Mouse (Mus musculus): ENCODE data around the gene Nuf2. TPM values are rescaled to one million over a fixed set of nuclear protein-coding genes. Genes with fewer than 3 reads are reported as not detected.

Gene Nuf2
- polyA plus RNA-seq (2012; fragmentation: generic; extraction: Trizol), result 29.8 TPM
- long read RNA-seq, experiment 1, transcript Nuf2-201 (15 exons, 2,068 nt), result major isoform, 38 of 67 reads
- long read RNA-seq, experiment 1, transcript Nuf2-202 (14 exons, 2,405 nt), result minor isoform, 8 of 67 reads
- long read RNA-seq, experiment 1, partial matches to known transcripts, result 10 of 67 reads
- long read RNA-seq, experiment 1, other reads (novel, unspliced or antisense), result 9 of 67 reads
- long read RNA-seq, experiment 2, transcript Nuf2-202 (14 exons, 2,405 nt), result minor isoform, 112 of 362 reads
- long read RNA-seq, experiment 2, transcript Nuf2-203 (11 exons, 1,271 nt), result minor isoform, 8 of 362 reads
- long read RNA-seq, experiment 2, transcript Nuf2-201 (15 exons, 2,068 nt), result major isoform, 214 of 362 reads
- long read RNA-seq, experiment 2, partial matches to known transcripts, result 13 of 362 reads
- long read RNA-seq, experiment 2, other reads (novel, unspliced or antisense), result 15 of 362 reads

DNA sequence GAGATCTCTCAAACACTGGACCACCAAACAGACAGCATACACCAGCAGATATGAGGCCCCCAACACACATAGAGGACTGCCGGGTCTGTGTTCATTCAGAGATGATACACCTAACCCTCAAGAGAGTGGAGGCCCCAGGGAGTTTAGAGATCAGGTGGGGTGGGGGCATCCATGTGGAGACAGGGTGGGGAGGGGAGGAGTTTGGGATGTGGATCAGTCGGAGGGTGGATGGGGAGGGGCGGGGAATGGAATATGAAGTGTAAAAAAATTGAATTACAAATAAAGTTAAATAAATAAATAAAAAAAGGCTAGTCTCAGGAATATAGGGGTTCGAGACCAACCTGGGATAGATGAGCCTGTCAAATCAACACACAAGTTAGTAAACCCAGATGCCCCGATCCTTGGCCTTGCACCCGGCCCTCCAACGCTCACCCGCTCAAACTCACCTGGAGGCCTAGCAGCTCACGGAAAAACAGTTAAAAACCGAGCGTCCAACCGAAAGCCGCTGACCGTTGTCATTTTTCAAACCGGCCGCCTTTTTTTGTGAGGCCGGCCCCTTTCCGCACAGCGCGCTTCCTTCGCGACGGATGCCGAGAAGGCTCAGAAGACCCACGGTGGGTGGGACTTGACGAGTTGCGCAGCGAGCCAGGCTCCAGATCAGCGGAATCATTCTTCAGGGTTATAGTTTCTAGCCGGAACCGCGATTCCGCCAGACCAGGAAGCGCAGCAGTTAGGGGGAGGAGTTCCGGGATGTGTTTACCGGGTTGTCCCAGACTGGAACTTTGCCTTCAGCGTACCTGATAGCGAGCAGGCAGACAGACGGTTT is at the start of gene Nuf2:
Nuf2 (minus strand) TSS at position 589 of the 826 bp plus-strand sequence.
- peaks cover 41% of the 10 kb centered on the region for H3K79me3 ChIP-seq (ENCODE audit: low read depth)
- peak; percentile 86 for TF ChIP-seq MAX (IDR thresholded peaks at IDR 0.05)
- no peak for TF ChIP-seq FOSL1 (IDR thresholded peaks at IDR 0.05; ENCODE audit: insufficient read depth, low read length, poor library complexity, severe bottlenecking)

DNA sequence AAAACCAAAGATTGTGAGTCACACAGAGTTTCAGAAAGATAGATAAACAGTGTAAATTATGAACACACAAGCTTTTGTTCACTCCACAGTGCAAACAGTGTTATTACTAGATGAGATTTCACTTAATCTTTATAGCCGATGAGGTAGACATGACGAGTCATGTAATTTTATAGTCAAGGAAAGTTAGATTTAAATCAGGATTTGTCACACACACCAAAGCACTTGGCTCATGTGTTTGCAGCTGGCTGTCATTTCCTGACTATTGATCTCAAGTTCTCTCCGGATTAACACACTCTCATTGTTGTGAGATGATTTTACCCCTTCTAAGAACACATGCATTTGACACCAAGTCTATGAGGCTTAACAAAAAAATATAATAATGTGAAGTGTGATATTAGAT is 48.3 kb upstream of the Nuf2 start:
- Histone ChIP-seq H3K79me3 (ENCODE audit: low read depth) (no peaks in the 10 kb centered on the region), H3K79me2 (ENCODE audit: control insufficient read depth, insufficient read depth) (no peaks in the 10 kb centered on the region), H3K27me3 (ENCODE audit: control insufficient read depth, insufficient read depth, insufficient read length) (no peaks in the 10 kb centered on the region), H3ac (ENCODE audit: control insufficient read depth, insufficient read length, low read depth) (no peak overlapping the region), H3K4me3 (ENCODE audit: insufficient read depth, poor library complexity, severe bottlenecking) (no peak overlapping the region), H3K36me3 (ENCODE audit: control insufficient read depth, insufficient read depth) (no peaks in the 10 kb centered on the region)
- TF ChIP-seq CEBPB (IDR thresholded peaks at IDR 0.05; ENCODE audit: low read depth) (no peak), MYOD1 (IDR thresholded peaks at IDR 0.05; ENCODE audit: control insufficient read depth, insufficient read length, low read depth) (peak; percentile 81), FOSL1 (IDR thresholded peaks at IDR 0.05; ENCODE audit: insufficient read depth, low read length, poor library complexity, severe bottlenecking) (peak; percentile 24)

More for the DNA sequence above, at the start of gene Nuf2:
- Histone ChIP-seq H3K27me3 (ENCODE audit: control insufficient read depth, insufficient read depth, insufficient read length) (no peaks in the 10 kb centered on the region), H3K79me2 (ENCODE audit: control insufficient read depth, insufficient read depth) (peaks cover 53% of the 10 kb centered on the region), H3ac (ENCODE audit: control insufficient read depth, insufficient read length, low read depth) (peak within 1 kb of the TSS; percentile 87), H3K4me3 (ENCODE audit: insufficient read depth, poor library complexity, severe bottlenecking) (peak within 1 kb of the TSS; percentile 85), H3K36me3 (ENCODE audit: control insufficient read depth, insufficient read depth) (peaks cover 19% of the 10 kb centered on the region)

DNA sequence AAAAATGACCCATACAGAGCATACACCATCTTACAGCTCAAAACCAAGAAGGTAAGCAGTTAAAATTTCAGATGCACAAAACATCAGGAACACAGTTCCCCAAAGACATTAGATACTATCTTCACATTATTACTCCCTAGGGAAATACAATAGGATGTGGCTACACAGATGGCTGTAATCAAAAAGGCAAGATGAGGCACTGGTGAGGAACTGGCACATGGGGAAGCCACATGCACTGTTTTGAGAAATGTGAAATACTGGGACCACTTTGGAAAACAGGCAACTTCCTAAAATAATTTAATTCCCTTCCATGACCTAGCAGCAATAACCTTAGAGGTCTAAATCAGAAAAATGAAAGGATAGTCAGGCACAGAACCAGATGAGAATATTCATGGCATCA is 42.9 kb upstream of the Nuf2 start:
- H3K79me2 ChIP-seq (ENCODE audit: control insufficient read depth, insufficient read depth), result no peaks in the 10 kb centered on the region
- no peak overlapping the region for H3K4me3 ChIP-seq (ENCODE audit: insufficient read depth, poor library complexity, severe bottlenecking)
- TF ChIP-seq CEBPB (IDR thresholded peaks at IDR 0.05; ENCODE audit: low read depth) (no peak), FOSL1 (IDR thresholded peaks at IDR 0.05; ENCODE audit: insufficient read depth, low read length, poor library complexity, severe bottlenecking) (no peak), MYOD1 (IDR thresholded peaks at IDR 0.05; ENCODE audit: control insufficient read depth, insufficient read length, low read depth) (no peak), USF1 (IDR thresholded peaks at IDR 0.05; ENCODE audit: low read depth) (no peak)
- H3K36me3 ChIP-seq (ENCODE audit: control insufficient read depth, insufficient read depth), result no peaks in the 10 kb centered on the region
- no peaks in the 10 kb centered on the region for H3K79me3 ChIP-seq (ENCODE audit: low read depth)
- no peak overlapping the region for H3ac ChIP-seq (ENCODE audit: control insufficient read depth, insufficient read length, low read depth)
- no peaks in the 10 kb centered on the region for H3K27me3 ChIP-seq (ENCODE audit: control insufficient read depth, insufficient read depth, insufficient read length)

DNA sequence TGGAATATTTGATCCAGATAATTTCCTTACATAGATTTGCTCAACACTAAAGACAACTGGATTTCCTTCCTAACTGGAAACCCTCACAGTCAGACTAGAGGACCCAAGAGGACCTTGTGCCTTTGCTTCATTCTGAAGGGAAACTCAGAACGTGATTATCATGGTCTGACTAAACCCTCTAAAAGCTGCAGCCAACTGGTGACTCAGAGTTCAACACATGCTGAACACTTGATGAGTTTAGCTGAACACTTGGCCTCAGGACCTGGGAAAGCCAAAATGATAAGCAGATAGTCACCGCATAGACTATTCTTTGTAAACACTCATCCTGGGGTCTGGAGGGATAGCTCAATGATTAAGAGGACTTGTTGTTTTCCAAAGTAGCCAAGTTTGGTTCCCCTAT is 24.4 kb upstream of the Nuf2 start:
- no peaks in the 10 kb centered on the region for H3K27me3 ChIP-seq (ENCODE audit: control insufficient read depth, insufficient read depth, insufficient read length)
- no peak overlapping the region for H3ac ChIP-seq (ENCODE audit: control insufficient read depth, insufficient read length, low read depth)
- H3K4me3 ChIP-seq (ENCODE audit: insufficient read depth, poor library complexity, severe bottlenecking), result no peak overlapping the region
- no peaks in the 10 kb centered on the region for H3K36me3 ChIP-seq (ENCODE audit: control insufficient read depth, insufficient read depth)
- no peaks in the 10 kb centered on the region for H3K79me2 ChIP-seq (ENCODE audit: control insufficient read depth, insufficient read depth)
- H3K79me3 ChIP-seq (ENCODE audit: low read depth), result no peaks in the 10 kb centered on the region
- TF ChIP-seq MYOD1 (IDR thresholded peaks at IDR 0.05; ENCODE audit: control insufficient read depth, insufficient read length, low read depth), result peak; percentile 23
- no peak for TF ChIP-seq CTCF (IDR thresholded peaks at IDR 0.05; ENCODE audit: control insufficient read depth, insufficient read depth, insufficient read length)
- TF ChIP-seq CEBPB (IDR thresholded peaks at IDR 0.05; ENCODE audit: low read depth), result no peak
- TF ChIP-seq MAX (IDR thresholded peaks at IDR 0.05), result peak; percentile 27
- TF ChIP-seq FOSL1 (IDR thresholded peaks at IDR 0.05; ENCODE audit: insufficient read depth, low read length, poor library complexity, severe bottlenecking), result peak; percentile 46
- no peak for TF ChIP-seq MYOG (IDR thresholded peaks at IDR 0.05; ENCODE audit: control insufficient read depth, extremely low read depth, insufficient read length)
- TF ChIP-seq USF1 (IDR thresholded peaks at IDR 0.05; ENCODE audit: low read depth), result no peak

DNA sequence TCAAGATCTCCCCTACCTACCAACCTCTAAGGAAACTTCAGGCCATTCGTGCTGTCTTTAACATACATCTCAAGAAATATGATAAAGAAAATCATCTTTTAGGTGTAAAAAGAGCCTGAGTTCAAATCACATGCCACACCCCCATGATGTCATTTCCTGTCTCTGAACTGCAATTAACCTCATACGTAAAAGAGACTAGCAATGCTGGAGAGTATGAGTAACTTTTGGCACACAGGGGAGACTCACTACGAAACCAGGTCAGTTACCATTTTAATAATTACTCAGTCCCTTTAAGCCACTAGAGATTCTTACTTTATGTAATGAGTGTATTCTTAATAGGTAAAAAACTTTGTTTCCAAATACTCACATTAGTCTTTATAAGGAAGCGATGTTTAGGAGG is 23.8 kb upstream of the Nuf2 start:
- H3K36me3 ChIP-seq (ENCODE audit: control insufficient read depth, insufficient read depth), result no peaks in the 10 kb centered on the region
- H3K79me2 ChIP-seq (ENCODE audit: control insufficient read depth, insufficient read depth), result no peaks in the 10 kb centered on the region
- no peaks in the 10 kb centered on the region for H3K27me3 ChIP-seq (ENCODE audit: control insufficient read depth, insufficient read depth, insufficient read length)
- TF ChIP-seq USF1 (IDR thresholded peaks at IDR 0.05; ENCODE audit: low read depth) (no peak), CEBPB (IDR thresholded peaks at IDR 0.05; ENCODE audit: low read depth) (no peak), MAX (IDR thresholded peaks at IDR 0.05) (no peak), CTCF (IDR thresholded peaks at IDR 0.05; ENCODE audit: control insufficient read depth, insufficient read depth, insufficient read length) (no peak), MYOD1 (IDR thresholded peaks at IDR 0.05; ENCODE audit: control insufficient read depth, insufficient read length, low read depth) (no peak), MYOG (IDR thresholded peaks at IDR 0.05; ENCODE audit: control insufficient read depth, extremely low read depth, insufficient read length) (no peak), FOSL1 (IDR thresholded peaks at IDR 0.05; ENCODE audit: insufficient read depth, low read length, poor library complexity, severe bottlenecking) (no peak)
- no peak overlapping the region for H3ac ChIP-seq (ENCODE audit: control insufficient read depth, insufficient read length, low read depth)
- H3K4me3 ChIP-seq (ENCODE audit: insufficient read depth, poor library complexity, severe bottlenecking), result no peak overlapping the region
- no peaks in the 10 kb centered on the region for H3K79me3 ChIP-seq (ENCODE audit: low read depth)

Data from C2C12 (cell line).